Mouse (Mus musculus) heart, embryonic 15.5 days (tissue): Measurements from ENCODE around the gene Uqcr11. TPM values are rescaled to one million over a fixed set of nuclear protein-coding genes. Genes with fewer than 3 reads are reported as not detected.

Experiments used
- ATAC-seq: fragments of 200-750 bp; cut with Nextera tagmentation; replicated peaks from 2 replicates; pipeline ENCODE4 v1.8.0; 2017; ENCODE audit warnings: low read depth, moderate TSS enrichment; ENCODE audit not compliant: insufficient number of reproducible peaks, insufficient read depth, low FRiP score
- H3K27ac ChIP-seq: fragments of 300-500 bp; sonication (generic); 2 replicates; pipeline ENCODE4 v1.5.1; 2015; ENCODE audit warnings: mild to moderate bottlenecking, inconsistent platforms
- H3K27me3 ChIP-seq: fragments of 300-500 bp; sonication (generic); 2 replicates; pipeline ENCODE4 v1.6.1; 2015; ENCODE audit warnings: inconsistent platforms
- H3K36me3 ChIP-seq: fragments of 300-500 bp; sonication (generic); 2 replicates; pipeline ENCODE4 v1.6.1; 2015; ENCODE audit warnings: mild to moderate bottlenecking, inconsistent platforms
- H3K4me1 ChIP-seq: fragments of 300-500 bp; sonication (generic); replicated peaks from 2 replicates; pipeline ENCODE4 v1.6.1; 2015; ENCODE audit warnings: inconsistent platforms
- H3K4me2 ChIP-seq: fragments of 300-500 bp; sonication (generic); 2 replicates; pipeline ENCODE4 v1.6.1; 2015; ENCODE audit warnings: inconsistent platforms, mild to moderate bottlenecking, moderate library complexity
- H3K4me3 ChIP-seq: fragments of 300-500 bp; sonication (generic); 2 replicates; pipeline ENCODE4 v1.5.1; 2015; ENCODE audit warnings: mild to moderate bottlenecking, inconsistent platforms
- H3K9ac ChIP-seq: fragments of 300-500 bp; sonication (generic); 2 replicates; pipeline ENCODE4 v1.6.1; 2015; ENCODE audit warnings: mild to moderate bottlenecking, inconsistent platforms
- H3K9me3 ChIP-seq: fragments of 300-500 bp; sonication (generic); replicated peaks from 2 replicates; pipeline ENCODE4 v1.6.1; 2016; ENCODE audit warnings: inconsistent platforms
- WGBS: fragments of 180-500 bp; shearing (Covaris S2); methylation state at CpG from one replicate; pipeline ENCODE4 v1.1.7; 2015; ENCODE audit warnings: mixed read lengths; 5-methylcytosine and 5-hydroxymethylcytosine counted together
- polyA plus RNA-seq: library from polyadenylated mRNA; unstranded; fragments of >200 nt; fragmentation: Nextera tagmentation; extraction: Ambion mirVana; gene quantifications from 2 replicates; pipeline ENCODE4 v1.2.1, GENCODE M21; 2015

Uqcr11 gene
- polyA plus RNA-seq, 1 experiment from 2014 or later = 1,535 TPM

GRCm38 (mm10) chr10:80369995-80370747 is 36.5 kb downstream of the Uqcr11 start:
- Histone ChIP-seq H3K4me3 (no peak overlapping the region), H3K9me3 (no peaks in the 10 kb centered on the region), H3K4me1 (peaks cover 9% of the 10 kb centered on the region), H3K27me3 (peaks cover 30% of the 10 kb centered on the region), H3K4me2 (no peak overlapping the region), H3K36me3 (no peaks in the 10 kb centered on the region), H3K27ac (no peak overlapping the region), H3K9ac (no peak overlapping the region)
- ATAC-seq = no peak
- WGBS = 74% methylated on average over 21 of the region's 21 CpGs

- Histone ChIP-seq H3K36me3 (no peaks in the 10 kb centered on the region), H3K4me1 (peaks cover 9% of the 10 kb centered on the region), H3K4me2 (no peak overlapping the region), H3K9me3 (no peaks in the 10 kb centered on the region), H3K4me3 (no peak overlapping the region), H3K27me3 (peaks cover 46% of the 10 kb centered on the region), H3K9ac (no peak overlapping the region), H3K27ac (no peak overlapping the region)
- 83% methylated on average over 6 of the region's 6 CpGs for WGBS
- no peak for ATAC-seq
These were observed 38.2 kb downstream of the Uqcr11 start for GRCm38 (mm10) chr10:80368392-80368791.

- Histone ChIP-seq H3K27ac (no peak overlapping the region), H3K36me3 (no peaks in the 10 kb centered on the region), H3K4me3 (no peak overlapping the region), H3K9me3 (no peaks in the 10 kb centered on the region), H3K27me3 (peaks cover 47% of the 10 kb centered on the region), H3K9ac (no peak overlapping the region), H3K4me1 (peaks cover 9% of the 10 kb centered on the region), H3K4me2 (no peak overlapping the region)
- WGBS = 49% methylated on average over 5 of the region's 5 CpGs
- ATAC-seq = no peak
These were observed 38.7 kb downstream of the Uqcr11 start for GRCm38 (mm10) chr10:80367954-80368353.

GRCm38 (mm10) chr10:80365736-80366135 is 40.9 kb downstream of the Uqcr11 start:
- Histone ChIP-seq H3K9ac (no peak overlapping the region), H3K27ac (no peak overlapping the region), H3K4me3 (no peak overlapping the region), H3K27me3 (peaks cover 45% of the 10 kb centered on the region), H3K4me2 (no peak overlapping the region), H3K9me3 (no peaks in the 10 kb centered on the region), H3K36me3 (no peaks in the 10 kb centered on the region), H3K4me1 (no peaks in the 10 kb centered on the region)
- ATAC-seq = no peak
- 59% methylated on average over 6 of the region's 6 CpGs for WGBS

- Histone ChIP-seq H3K9ac (no peak overlapping the region), H3K4me3 (no peak overlapping the region), H3K4me2 (no peak overlapping the region), H3K4me1 (no peaks in the 10 kb centered on the region), H3K27ac (no peak overlapping the region), H3K27me3 (peaks cover 65% of the 10 kb centered on the region), H3K9me3 (no peaks in the 10 kb centered on the region), H3K36me3 (no peaks in the 10 kb centered on the region)
- 44% methylated on average over 6 of the region's 6 CpGs for WGBS
- ATAC-seq = no peak
These were observed 42.9 kb downstream of the Uqcr11 start for GRCm38 (mm10) chr10:80363734-80364133.

GRCm38 (mm10) chr10:80357994-80358639 is 48.5 kb downstream of the Uqcr11 start:
- no peak overlapping the region for H3K27ac ChIP-seq
- WGBS = 8% methylated on average over 31 of the region's 31 CpGs
- no peaks in the 10 kb centered on the region for H3K36me3 ChIP-seq
- H3K4me3 ChIP-seq = peak overlapping the region; percentile 27
- no peak overlapping the region for H3K9ac ChIP-seq
- peaks cover 84% of the 10 kb centered on the region for H3K27me3 ChIP-seq
- 0 out of 2 replicates have a peak, but pooled peaks have one; percentile 10 for ATAC-seq
- H3K4me1 ChIP-seq = peaks cover 16% of the 10 kb centered on the region
- H3K4me2 ChIP-seq = peak overlapping the region; percentile 49
- H3K9me3 ChIP-seq = no peaks in the 10 kb centered on the region

GRCm38 (mm10) chr10:80357336-80357735 is 49.3 kb downstream of the Uqcr11 start:
- no peak for ATAC-seq
- no peak overlapping the region for H3K4me2 ChIP-seq
- WGBS = 28% methylated on average over 7 of the region's 7 CpGs

GRCm38 (mm10) chr10:80356737-80357136 is 49.9 kb downstream of the Uqcr11 start:
- no peak for ATAC-seq
- H3K4me2 ChIP-seq = peak overlapping the region; percentile 58
- no peak overlapping the region for H3K9ac ChIP-seq
- H3K27ac ChIP-seq = no peak overlapping the region
- H3K9me3 ChIP-seq = no peaks in the 10 kb centered on the region
- H3K4me3 ChIP-seq = peak overlapping the region; percentile 27
- H3K4me1 ChIP-seq = peaks cover 16% of the 10 kb centered on the region
- H3K36me3 ChIP-seq = no peaks in the 10 kb centered on the region
- 3% methylated on average over 34 of the region's 34 CpGs for WGBS
- H3K27me3 ChIP-seq = peaks cover 94% of the 10 kb centered on the region

More at GRCm38 (mm10) chr10:80357336-80357735, 49.3 kb downstream of the Uqcr11 start:
- H3K27ac ChIP-seq = no peak overlapping the region
- peaks cover 16% of the 10 kb centered on the region for H3K4me1 ChIP-seq
- H3K9ac ChIP-seq = no peak overlapping the region
- H3K36me3 ChIP-seq = no peaks in the 10 kb centered on the region
- peaks cover 88% of the 10 kb centered on the region for H3K27me3 ChIP-seq
- H3K4me3 ChIP-seq = no peak overlapping the region
- H3K9me3 ChIP-seq = no peaks in the 10 kb centered on the region

- peak within 1 kb of the TSS; percentile 27 for H3K4me3 ChIP-seq
- no peak within 1 kb of the TSS for H3K9ac ChIP-seq
- H3K27ac ChIP-seq = no peak within 1 kb of the TSS
- no peaks in the 10 kb centered on the region for H3K9me3 ChIP-seq
- WGBS = 2% methylated on average over 52 of the region's 53 CpGs
- peaks cover 16% of the 10 kb centered on the region for H3K4me1 ChIP-seq
- H3K27me3 ChIP-seq = peaks cover 99% of the 10 kb centered on the region
- H3K36me3 ChIP-seq = no peaks in the 10 kb centered on the region
- H3K4me2 ChIP-seq = peak within 1 kb of the TSS; percentile 58
- ATAC-seq = no peak
These were observed 50.5 kb downstream of the Uqcr11 start, which contains the start of gene Plk5 for GRCm38 (mm10) chr10:80356001-80356682. TSS of gene Plk5 (plus strand) at chr10:80356459.

- ATAC-seq = no peak
- WGBS = 12% methylated on average over 9 of the region's 9 CpGs
- no peaks in the 10 kb centered on the region for H3K9me3 ChIP-seq
- no peak overlapping the region for H3K4me3 ChIP-seq
- no peak overlapping the region for H3K27ac ChIP-seq
- peaks cover 17% of the 10 kb centered on the region for H3K4me1 ChIP-seq
- no peaks in the 10 kb centered on the region for H3K36me3 ChIP-seq
- peaks cover 99% of the 10 kb centered on the region for H3K27me3 ChIP-seq
- H3K9ac ChIP-seq = no peak overlapping the region
- no peak overlapping the region for H3K4me2 ChIP-seq
These were observed 51.2 kb downstream of the Uqcr11 start for GRCm38 (mm10) chr10:80355431-80355830.
